Mouse (Mus musculus) megakaryocyte, embryonic 14.5 days (primary cell): ENCODE measurements around the gene Adgrb3. TPM values are rescaled to one million over a fixed set of nuclear protein-coding genes. Genes with fewer than 3 reads are reported as not detected.
"Not testable (repeated sequence)": the region's sequence is repeated elsewhere in the genome, so short reads cannot be mapped to it uniquely, and the experiment has no call there.

Experiments used
- H3K27me3 ChIP-seq: replicated peaks from 2 replicates; pipeline ENCODE3; 2012; ENCODE audit warnings: inconsistent platforms
- H3K36me3 ChIP-seq: replicated peaks from 2 replicates; pipeline ENCODE3; 2012; ENCODE audit warnings: low read length, inconsistent platforms, mixed read lengths
- H3K4me1 ChIP-seq: 2 replicates; pipeline ENCODE4 v1.6.1; 2012; ENCODE audit warnings: inconsistent platforms
- H3K4me3 ChIP-seq: replicated peaks from 2 replicates; pipeline ENCODE3; 2012; ENCODE audit warnings: moderate library complexity, mild to moderate bottlenecking, inconsistent platforms
- H3K9me3 ChIP-seq: 2 replicates; pipeline ENCODE4 v1.6.1; 2012; ENCODE audit warnings: inconsistent platforms
- FLI1 ChIP-seq: IDR thresholded peaks from 2 replicates; pipeline ENCODE4 v1.6.1; 2012; ENCODE audit warnings: low read length, inconsistent platforms, mixed read lengths
- GATA1 ChIP-seq: IDR thresholded peaks from 3 replicates; pipeline ENCODE4 v1.6.1; 2012; ENCODE audit warnings: mixed read lengths, low read length, inconsistent platforms, borderline replicate concordance
- polyA plus RNA-seq: library from polyadenylated mRNA; stranded (reverse); fragments of >175 nt; gene quantifications from 2 replicates; pipeline ENCODE4 v1.2.3, GENCODE M21; 2012; ENCODE audit warnings: low replicate concordance; ENCODE audit not compliant: insufficient read depth

Gene Adgrb3
- polyA plus RNA-seq, 1 experiment: not detected

DNA sequence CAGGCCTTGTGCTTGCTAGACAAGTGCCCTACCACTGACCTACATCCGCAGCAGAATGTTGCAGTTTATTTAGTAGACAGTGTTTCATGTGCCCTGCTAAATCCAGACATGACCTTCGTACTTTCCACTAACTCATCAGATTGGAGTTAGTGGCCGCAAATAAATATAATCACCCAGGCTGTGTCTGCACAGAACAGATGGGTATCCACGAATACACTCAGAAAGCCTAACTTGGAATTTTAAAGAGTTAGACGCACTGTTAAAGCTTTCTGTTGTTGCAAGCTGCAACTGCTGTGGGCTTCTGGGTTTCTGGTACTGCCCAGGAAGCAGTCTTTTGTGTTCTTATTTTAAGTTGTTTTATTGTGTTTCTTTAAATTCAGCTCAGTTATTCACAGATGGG lies 185.3 kb downstream of the Adgrb3 start:
- no peaks in the 10 kb centered on the region for H3K9me3 ChIP-seq
- no peak overlapping the region for H3K4me3 ChIP-seq
- H3K4me1 ChIP-seq: no peaks in the 10 kb centered on the region
- H3K36me3 ChIP-seq: no peaks in the 10 kb centered on the region
- TF ChIP-seq FLI1: no peak
- no peak for TF ChIP-seq GATA1
- H3K27me3 ChIP-seq: no peaks in the 10 kb centered on the region

DNA sequence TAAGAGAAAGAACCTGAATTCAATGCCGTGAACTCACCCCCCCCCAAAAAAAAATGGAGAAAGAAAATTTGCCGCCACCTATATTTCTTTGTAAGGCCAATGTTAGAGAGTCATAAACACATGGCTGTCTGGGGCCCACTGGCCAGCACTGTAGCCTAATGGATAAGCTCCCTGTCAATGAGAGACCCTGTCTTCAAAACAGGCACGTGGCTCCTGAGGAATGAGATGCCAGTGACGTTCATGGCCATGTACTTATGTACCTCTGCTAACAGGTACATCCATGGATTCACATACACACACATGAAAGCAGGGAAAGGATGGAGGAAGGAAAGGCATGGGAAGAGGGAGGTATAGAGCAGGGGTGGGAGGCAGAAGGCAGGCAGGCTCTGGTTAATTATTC lies 208.0 kb downstream of the Adgrb3 start:
- Histone ChIP-seq H3K4me1 (no peaks in the 10 kb centered on the region), H3K9me3 (no peaks in the 10 kb centered on the region), H3K36me3 (no peaks in the 10 kb centered on the region), H3K27me3 (no peaks in the 10 kb centered on the region), H3K4me3 (no peak overlapping the region)
- TF ChIP-seq GATA1: no peak
- TF ChIP-seq FLI1: no peak

DNA sequence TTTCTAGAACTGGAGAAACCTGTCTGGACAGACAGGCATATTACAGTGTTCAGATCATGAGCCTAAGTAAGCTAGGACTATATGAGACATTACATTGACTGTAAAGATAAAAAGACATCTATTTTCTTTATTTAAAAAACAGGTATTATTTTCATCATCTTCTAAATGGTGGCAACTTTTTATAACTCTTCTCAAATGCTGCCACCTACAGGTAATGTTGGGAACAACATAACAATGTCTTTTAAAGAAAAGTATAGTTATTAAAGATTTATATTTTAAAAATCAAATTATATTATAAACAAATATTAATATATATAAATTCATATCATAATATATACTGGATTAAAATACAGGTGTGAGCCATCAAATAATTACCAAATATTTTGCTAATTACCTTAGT lies 212.6 kb downstream of the Adgrb3 start:
- H3K9me3 ChIP-seq: no peaks in the 10 kb centered on the region
- no peak for TF ChIP-seq GATA1
- no peaks in the 10 kb centered on the region for H3K36me3 ChIP-seq
- no peaks in the 10 kb centered on the region for H3K27me3 ChIP-seq
- no peak overlapping the region for H3K4me3 ChIP-seq
- no peaks in the 10 kb centered on the region for H3K4me1 ChIP-seq

DNA sequence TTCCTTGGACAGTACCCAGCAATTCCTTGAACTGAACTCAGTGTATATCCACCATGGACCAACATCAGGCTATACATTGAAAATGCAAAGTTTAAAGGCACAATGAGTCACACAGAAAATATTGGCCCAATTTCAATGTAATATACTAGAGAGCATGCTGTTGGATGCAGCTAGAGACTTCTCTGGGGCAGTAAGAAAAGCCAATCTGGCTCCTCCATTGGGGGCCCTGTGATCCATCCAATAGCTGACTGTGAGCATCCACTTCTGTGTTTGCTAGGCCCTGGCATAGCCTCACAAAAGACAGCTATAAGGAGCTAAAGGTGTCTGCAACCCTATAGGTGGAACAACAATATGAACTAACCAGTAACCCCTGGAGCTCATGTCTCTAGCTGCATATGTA lies 218.7 kb downstream of the Adgrb3 start:
- H3K27me3 ChIP-seq, H3K9me3 ChIP-seq, H3K36me3 ChIP-seq, H3K4me3 ChIP-seq, H3K4me1 ChIP-seq: not testable (repeated sequence)

DNA sequence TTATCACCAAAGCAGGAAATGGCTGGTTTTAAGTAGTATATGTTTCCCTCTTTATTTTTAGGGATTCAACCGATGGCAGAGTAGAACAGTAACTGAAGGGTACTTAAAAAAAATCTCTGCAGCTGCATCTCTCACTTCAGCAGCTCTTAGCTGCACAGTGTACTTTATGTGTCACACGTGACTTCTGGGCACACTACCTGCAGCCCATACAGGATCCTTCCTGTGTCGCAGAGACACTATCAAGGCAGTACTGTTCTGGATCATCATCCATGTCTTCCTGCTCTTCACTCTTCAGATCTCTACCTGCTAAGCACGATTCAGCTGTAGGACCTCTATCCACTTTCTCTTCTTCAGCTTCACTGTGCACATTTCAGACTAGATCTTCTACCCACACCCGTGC lies 230.6 kb downstream of the Adgrb3 start:
- peaks cover 3% of the 10 kb centered on the region; the same call in 1 of the 2 replicates for H3K9me3 ChIP-seq
- H3K4me3 ChIP-seq: no peak overlapping the region

DNA sequence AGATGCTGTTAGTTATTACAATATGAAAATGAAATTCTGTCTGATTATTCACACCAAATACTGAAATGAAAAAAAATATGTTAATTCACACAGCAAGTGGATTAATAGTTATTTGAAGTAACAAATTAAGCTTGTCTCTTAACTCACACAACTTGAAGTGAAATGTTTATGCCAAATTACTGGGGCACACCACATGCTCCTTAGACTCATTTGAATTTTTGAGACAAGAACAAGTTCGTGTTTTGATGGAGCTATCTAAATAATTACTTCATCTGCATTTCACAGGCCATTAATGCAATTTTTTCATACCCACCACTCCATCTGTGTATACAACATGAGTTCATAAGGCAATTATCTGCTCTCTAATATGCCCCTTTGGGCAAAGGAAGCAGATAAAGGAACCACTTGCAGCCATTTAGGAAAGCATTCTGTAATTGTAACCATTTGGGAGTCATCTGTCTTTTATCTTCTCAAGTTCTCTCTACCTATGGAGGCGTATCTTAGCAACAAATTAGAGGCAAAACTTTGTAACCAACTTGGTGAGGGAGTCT lies 240.9 kb downstream of the Adgrb3 start:
- no peak overlapping the region for H3K4me3 ChIP-seq
- no peaks in the 10 kb centered on the region for H3K27me3 ChIP-seq
- no peaks in the 10 kb centered on the region for H3K36me3 ChIP-seq
- TF ChIP-seq FLI1: no peak
- no peak for TF ChIP-seq GATA1
- no peaks in the 10 kb centered on the region for H3K4me1 ChIP-seq
- no peaks in the 10 kb centered on the region for H3K9me3 ChIP-seq

More for the DNA sequence above, 230.6 kb downstream of the Adgrb3 start:
- H3K36me3 ChIP-seq: no peaks in the 10 kb centered on the region
- H3K27me3 ChIP-seq: no peaks in the 10 kb centered on the region
- TF ChIP-seq FLI1: no peak
- no peak for TF ChIP-seq GATA1
- H3K4me1 ChIP-seq: no peaks in the 10 kb centered on the region

DNA sequence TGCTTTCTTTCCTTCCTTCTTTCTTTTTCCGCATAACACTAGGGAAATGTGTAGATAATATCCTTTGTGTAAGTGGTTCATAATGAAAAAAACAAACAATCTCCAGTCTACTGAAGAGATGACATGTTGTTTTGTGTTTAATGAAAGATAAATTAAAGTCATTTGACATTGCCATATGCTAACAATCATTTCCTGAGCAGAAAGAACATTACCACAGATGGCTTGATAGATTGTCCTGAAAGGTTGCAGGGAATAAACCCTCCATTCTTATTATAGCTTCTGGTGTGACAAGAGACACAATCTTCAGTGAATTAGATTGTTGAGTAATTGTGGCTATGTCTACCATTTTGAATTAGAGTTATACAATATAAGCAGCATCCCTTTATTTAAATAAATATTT lies 247.8 kb downstream of the Adgrb3 start:
- no peaks in the 10 kb centered on the region for H3K4me1 ChIP-seq
- H3K27me3 ChIP-seq: no peaks in the 10 kb centered on the region
- H3K9me3 ChIP-seq: no peaks in the 10 kb centered on the region
- no peak for TF ChIP-seq GATA1
- TF ChIP-seq FLI1: no peak
- no peak overlapping the region for H3K4me3 ChIP-seq
- H3K36me3 ChIP-seq: no peaks in the 10 kb centered on the region

DNA sequence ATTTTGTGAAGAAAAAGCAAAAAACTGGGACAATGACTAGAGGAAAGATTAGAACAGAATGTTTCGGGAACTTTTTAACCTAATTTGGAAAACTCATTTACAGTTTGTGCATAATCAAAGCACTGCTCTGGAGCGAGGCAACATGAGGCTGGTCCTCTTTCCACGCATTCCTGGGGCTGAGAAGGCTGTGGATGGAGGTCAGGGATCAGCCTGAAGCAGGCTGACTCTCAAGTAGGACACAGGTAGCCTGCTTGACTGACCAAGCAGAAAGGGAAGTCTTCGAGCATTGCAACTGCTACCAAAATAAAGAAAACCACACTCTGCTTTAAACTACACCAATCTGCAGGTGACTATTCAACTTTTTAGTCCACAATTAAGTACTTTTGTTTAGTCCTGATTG lies 251.7 kb downstream of the Adgrb3 start:
- no peaks in the 10 kb centered on the region for H3K36me3 ChIP-seq
- TF ChIP-seq FLI1: no peak
- no peak for TF ChIP-seq GATA1

DNA sequence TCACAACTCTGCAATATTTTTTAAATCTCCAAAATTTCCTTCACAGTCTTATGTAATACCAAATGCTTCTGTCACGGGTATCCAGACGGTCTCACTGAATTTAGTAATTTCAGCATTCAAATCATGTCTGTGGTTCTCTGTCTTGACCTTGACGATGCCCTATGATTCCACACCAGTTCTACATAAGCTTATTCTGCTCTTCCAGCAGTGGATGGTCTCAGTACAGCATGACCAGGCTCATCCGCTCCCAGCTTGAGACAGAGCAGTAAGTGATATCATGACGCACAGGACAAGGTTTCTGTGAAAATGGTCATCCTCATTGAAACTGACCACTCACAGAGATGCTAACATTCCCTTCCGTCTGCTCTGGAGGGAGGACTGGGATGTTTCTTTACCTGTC lies 252.9 kb downstream of the Adgrb3 start:
- TF ChIP-seq GATA1 (no peak), FLI1 (no peak)
- H3K4me1 ChIP-seq: no peaks in the 10 kb centered on the region
- no peaks in the 10 kb centered on the region for H3K27me3 ChIP-seq

More for the DNA sequence above, 251.7 kb downstream of the Adgrb3 start:
- Histone ChIP-seq H3K9me3 (no peaks in the 10 kb centered on the region), H3K4me3 (no peak overlapping the region), H3K27me3 (no peaks in the 10 kb centered on the region), H3K4me1 (no peaks in the 10 kb centered on the region)

DNA sequence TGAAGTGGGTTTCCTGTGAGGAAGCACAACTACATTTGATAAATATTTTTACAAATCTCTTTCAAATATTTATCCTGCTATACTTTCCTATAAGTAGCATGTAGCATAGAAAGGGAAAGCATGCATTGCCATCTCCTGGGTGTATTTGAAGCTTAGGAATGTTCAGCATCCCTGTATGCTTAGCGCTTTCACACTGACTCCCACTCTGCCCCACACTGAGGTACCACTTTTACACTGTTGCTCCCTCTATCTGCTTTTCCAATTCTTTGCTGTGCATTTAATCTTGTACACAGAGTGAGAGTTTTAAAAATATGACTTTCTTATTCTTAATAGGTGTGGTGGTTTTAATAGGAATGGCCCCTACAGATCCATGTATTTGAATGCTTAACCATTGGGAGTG lies 261.4 kb downstream of the Adgrb3 start:
- Histone ChIP-seq H3K4me3 (no peak overlapping the region), H3K9me3 (no peaks in the 10 kb centered on the region), H3K36me3 (no peaks in the 10 kb centered on the region), H3K4me1 (no peaks in the 10 kb centered on the region), H3K27me3 (no peaks in the 10 kb centered on the region)
- TF ChIP-seq FLI1 (no peak), GATA1 (no peak)

More for the DNA sequence above, 252.9 kb downstream of the Adgrb3 start:
- Histone ChIP-seq H3K9me3 (no peaks in the 10 kb centered on the region), H3K36me3 (no peaks in the 10 kb centered on the region), H3K4me3 (no peak overlapping the region)

DNA sequence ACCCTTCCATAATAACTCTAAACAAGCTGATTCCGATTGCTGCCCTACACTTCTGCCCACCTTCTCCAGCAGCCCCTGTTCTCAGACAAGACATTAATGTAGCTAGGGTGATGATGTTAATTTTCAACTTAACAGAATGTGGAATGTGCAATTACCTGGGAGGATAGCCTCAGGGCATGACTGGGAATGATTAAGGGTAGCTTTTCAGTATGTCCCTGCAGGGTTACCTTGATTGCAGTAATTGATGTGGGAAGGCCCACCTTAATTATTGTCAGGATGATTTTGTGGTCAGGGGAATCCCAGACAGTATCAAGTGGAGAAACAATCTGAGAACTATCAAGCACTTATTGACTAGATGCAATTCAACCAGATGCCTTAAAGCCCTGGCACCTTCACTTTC lies 283.4 kb downstream of the Adgrb3 start:
- H3K4me3 ChIP-seq: no peak overlapping the region
- no peaks in the 10 kb centered on the region for H3K36me3 ChIP-seq
- H3K4me1 ChIP-seq: no peaks in the 10 kb centered on the region
- H3K9me3 ChIP-seq: no peaks in the 10 kb centered on the region
- TF ChIP-seq FLI1 (no peak), GATA1 (no peak)
- H3K27me3 ChIP-seq: no peaks in the 10 kb centered on the region
